Mouse (Mus musculus): ENCODE results near the gene Abca8b. TPM values are rescaled to one million over a fixed set of nuclear protein-coding genes. Genes with fewer than 3 reads are reported as not detected.
"Not testable (repeated sequence)": the region's sequence is repeated elsewhere in the genome, so short reads cannot be mapped to it uniquely, and the experiment has no call there.

Abca8b gene
- not detected in 2 replicates for polyA plus RNA-seq (2012; ENCODE audit: insufficient read depth, low replicate concordance)

DNA sequence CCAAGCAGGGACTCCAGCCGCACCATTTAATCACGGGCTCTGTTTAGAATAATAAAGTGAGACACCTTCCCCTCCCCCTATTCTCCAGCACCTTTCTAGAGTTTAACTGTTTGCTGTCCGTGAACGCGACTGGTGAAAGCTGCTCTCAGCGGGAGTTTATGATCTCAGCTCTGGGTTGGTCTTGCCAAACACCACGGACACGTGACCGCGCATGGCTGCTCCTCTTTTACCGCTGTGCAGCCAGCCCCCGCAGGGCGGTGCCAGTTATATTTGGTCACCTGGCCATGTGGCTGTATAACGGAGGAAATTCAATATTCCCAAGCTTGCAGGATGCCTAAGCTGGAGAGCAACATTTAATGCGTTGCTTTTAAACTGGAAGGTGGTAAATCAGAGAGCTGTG, at the start of gene Abca8b:
TSS of gene Abca8b (minus strand) at position 222 of the 400 bp plus-strand sequence.
- Histone ChIP-seq H3K4me1 (peaks cover 4% of the 10 kb centered on the region), H3K4me3 (replicated peaks) (peak within 1 kb of the TSS; percentile 84), H3K27me3 (replicated peaks) (peaks cover 13% of the 10 kb centered on the region), H3K9me3 (no peaks in the 10 kb centered on the region), H3K36me3 (replicated peaks; ENCODE audit: low read length) (no peaks in the 10 kb centered on the region)
- TF ChIP-seq FLI1 (IDR thresholded peaks at IDR 0.05; ENCODE audit: low read length) (no peak), GATA1 (IDR thresholded peaks at IDR 0.05; ENCODE audit: borderline replicate concordance, low read length) (no peak)

DNA sequence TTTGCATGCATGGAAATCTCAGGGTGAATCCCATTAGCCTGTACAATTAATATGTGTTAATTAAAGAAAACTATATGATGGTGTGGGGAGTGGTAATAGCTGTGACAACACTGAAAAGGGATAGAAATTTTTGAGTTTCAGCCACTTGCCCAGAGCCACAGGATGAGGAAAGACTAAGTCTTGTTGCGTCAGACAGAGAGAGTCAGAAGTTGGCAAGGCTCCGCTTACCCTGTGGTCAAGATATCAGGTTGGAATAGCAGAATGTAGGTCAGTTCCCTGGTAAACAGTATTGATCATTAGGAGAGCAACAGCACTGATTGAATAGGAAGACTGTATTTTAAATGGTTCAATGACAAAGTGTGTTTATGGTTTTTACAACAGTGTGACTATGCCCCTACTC, 42.1 kb upstream of the Abca8b start:
- Histone ChIP-seq H3K27me3 (replicated peaks) (no peaks in the 10 kb centered on the region), H3K4me1 (no peaks in the 10 kb centered on the region), H3K4me3 (replicated peaks) (no peak overlapping the region), H3K9me3 (no peaks in the 10 kb centered on the region), H3K36me3 (replicated peaks; ENCODE audit: low read length) (no peaks in the 10 kb centered on the region)
- TF ChIP-seq FLI1 (IDR thresholded peaks at IDR 0.05; ENCODE audit: low read length) (no peak), GATA1 (IDR thresholded peaks at IDR 0.05; ENCODE audit: borderline replicate concordance, low read length) (no peak)

DNA sequence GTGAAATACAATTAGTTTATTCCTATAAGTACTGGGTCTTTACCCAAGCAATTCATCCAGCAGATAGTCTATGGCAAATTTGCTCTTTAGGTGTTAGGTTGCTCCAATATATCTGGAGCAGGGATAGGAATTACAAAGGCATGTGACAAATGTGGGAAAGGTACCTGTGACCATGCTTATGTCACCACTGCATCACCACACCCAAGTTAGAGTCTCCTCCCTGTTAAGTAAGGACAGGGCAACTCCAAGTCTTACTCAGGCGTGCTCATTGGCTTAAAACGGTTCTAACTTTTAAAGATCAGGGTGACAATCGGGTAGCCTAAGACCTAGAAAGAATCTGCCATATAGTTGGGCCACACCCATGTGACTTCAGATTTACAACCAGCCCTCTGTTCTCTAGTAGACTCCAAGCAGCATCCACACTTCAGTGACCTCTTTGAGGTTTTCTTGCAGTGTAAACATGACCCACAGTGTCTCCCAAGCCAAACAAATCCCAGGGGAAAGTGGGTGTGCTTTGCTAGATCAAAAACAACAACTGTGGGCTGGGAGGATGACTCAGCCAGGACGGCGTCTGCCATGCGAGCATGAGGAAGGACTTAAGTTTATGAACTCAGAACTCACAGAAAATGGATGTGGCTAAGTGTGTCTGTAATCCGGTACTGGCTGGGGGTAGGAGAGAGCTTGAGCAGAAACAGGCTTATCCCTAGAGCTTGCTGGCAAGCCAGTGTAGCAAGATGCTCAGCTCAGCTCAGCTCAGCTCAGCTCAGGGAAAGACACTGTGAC, 33.5 kb upstream of the Abca8b start:
- Histone ChIP-seq H3K4me1 (no peaks in the 10 kb centered on the region), H3K27me3 (replicated peaks) (no peaks in the 10 kb centered on the region), H3K9me3 (peaks cover 4% of the 10 kb centered on the region; the same call in 1 of the 2 replicates), H3K36me3 (replicated peaks; ENCODE audit: low read length) (no peaks in the 10 kb centered on the region), H3K4me3 (replicated peaks) (no peak overlapping the region)
- TF ChIP-seq FLI1 (IDR thresholded peaks at IDR 0.05; ENCODE audit: low read length) (no peak), GATA1 (IDR thresholded peaks at IDR 0.05; ENCODE audit: borderline replicate concordance, low read length) (no peak)

DNA sequence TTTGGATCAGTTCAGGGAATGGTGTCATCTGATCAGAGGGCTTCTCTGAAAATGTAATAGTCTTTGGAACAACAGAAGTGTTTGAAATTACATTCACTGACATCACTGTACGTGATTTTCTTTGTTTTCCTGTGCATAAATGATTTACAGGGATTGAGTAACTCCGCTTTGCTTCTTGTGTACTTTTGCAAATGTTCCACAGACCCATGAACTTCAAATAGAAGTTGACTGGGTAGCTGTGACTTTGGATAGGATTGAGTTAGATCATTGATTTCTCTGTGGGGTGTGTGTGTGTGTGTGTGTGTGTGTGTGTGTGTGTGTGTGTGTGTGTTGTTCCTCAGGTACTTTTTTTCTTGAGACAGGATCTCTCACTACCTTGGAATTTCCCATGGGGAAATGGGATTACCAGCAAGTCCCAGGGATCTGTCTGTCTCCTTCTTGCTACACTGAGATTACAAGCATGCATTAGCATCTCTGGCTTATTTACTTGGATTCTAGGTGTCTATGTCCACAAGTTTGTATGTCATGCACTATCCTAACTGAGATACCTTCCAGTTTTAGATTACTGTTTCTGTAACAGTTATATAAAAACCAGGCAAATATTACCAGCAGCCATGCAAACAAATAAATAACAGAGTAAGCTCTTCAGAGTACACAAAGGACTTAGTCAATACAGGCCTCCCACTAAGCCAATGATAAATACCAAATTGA, 15.3 kb upstream of the Abca8b start:
- H3K9me3 ChIP-seq, result no peaks in the 10 kb centered on the region
- no peaks in the 10 kb centered on the region for H3K27me3 ChIP-seq (replicated peaks)
- no peaks in the 10 kb centered on the region for H3K36me3 ChIP-seq (replicated peaks; ENCODE audit: low read length)
- no peak overlapping the region for H3K4me3 ChIP-seq (replicated peaks)
- no peaks in the 10 kb centered on the region for H3K4me1 ChIP-seq
- TF ChIP-seq GATA1 (IDR thresholded peaks at IDR 0.05; ENCODE audit: borderline replicate concordance, low read length) (no peak), FLI1 (IDR thresholded peaks at IDR 0.05; ENCODE audit: low read length) (no peak)

DNA sequence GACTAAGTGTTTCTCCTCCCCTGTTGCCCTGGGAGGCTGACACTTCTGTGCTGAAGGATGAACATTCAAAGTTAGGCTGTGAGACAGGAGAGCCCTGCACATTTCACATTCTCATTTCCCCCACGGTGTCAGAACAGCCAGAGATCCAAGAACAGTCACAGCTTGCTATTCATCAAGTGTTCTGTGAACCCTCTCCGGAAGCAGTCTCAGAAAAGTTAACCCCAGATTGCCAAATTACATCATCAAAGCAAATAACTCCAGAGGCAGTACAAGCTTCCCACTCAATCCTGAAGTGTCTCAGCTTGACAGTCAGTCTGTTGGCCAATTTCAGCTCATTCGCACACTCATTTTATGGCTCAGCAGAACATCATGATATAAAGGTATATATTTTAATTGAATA, 632 bp downstream of the Abca8b start:
- no peak overlapping the region for H3K4me3 ChIP-seq (replicated peaks)
- TF ChIP-seq GATA1 (IDR thresholded peaks at IDR 0.05; ENCODE audit: borderline replicate concordance, low read length), result no peak
- TF ChIP-seq FLI1 (IDR thresholded peaks at IDR 0.05; ENCODE audit: low read length), result no peak
- no peaks in the 10 kb centered on the region for H3K9me3 ChIP-seq
- peaks cover 13% of the 10 kb centered on the region for H3K27me3 ChIP-seq (replicated peaks)
- H3K4me1 ChIP-seq, result peaks cover 4% of the 10 kb centered on the region
- no peaks in the 10 kb centered on the region for H3K36me3 ChIP-seq (replicated peaks; ENCODE audit: low read length)

DNA sequence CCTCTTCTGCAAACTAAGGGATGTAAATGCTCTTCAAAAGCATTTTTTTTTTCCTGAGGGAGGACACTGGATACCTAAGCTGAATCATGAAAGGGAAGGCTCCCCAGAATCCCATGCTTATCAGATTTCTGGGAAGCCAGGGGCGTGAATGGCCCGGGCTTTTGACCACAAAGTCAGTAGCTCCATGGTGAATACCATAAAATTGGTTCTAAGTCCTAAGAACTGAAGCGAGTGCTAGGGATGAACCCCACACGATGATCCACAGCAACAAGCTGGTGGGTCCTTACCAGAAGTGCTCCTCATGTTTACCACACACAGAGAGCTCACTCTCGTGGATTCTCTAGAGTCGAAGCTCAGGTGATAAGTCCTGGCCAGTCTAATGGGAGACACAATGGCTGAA, 1.6 kb downstream of the Abca8b start:
- Histone ChIP-seq H3K36me3 (replicated peaks; ENCODE audit: low read length) (no peaks in the 10 kb centered on the region), H3K27me3 (replicated peaks) (peaks cover 13% of the 10 kb centered on the region), H3K4me3 (replicated peaks) (no peak overlapping the region), H3K9me3 (no peaks in the 10 kb centered on the region), H3K4me1 (peaks cover 4% of the 10 kb centered on the region)
- TF ChIP-seq FLI1 (IDR thresholded peaks at IDR 0.05; ENCODE audit: low read length), result no peak
- TF ChIP-seq GATA1 (IDR thresholded peaks at IDR 0.05; ENCODE audit: borderline replicate concordance, low read length), result no peak

DNA sequence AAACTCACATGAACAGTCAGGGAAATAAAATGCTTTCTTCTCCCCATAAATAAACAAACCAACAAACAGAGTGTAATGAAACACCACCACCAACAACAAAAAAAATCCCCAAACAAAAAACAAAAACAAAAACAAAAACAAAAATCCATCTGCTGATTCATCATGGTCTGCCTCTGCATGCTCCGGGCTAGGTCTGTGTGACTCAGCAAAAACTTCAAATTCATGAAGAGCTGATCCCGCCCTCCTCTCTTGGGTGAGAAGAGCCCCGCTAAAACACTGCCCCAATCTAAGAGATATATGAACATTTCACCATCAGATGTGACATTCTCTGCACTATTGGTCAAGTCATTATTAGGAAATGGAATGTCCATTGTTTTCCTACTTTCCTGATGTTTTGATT, 4.4 kb downstream of the Abca8b start:
- peaks cover 13% of the 10 kb centered on the region for H3K27me3 ChIP-seq (replicated peaks)
- no peaks in the 10 kb centered on the region for H3K36me3 ChIP-seq (replicated peaks; ENCODE audit: low read length)
- H3K4me3 ChIP-seq (replicated peaks), result no peak overlapping the region
- TF ChIP-seq GATA1 (IDR thresholded peaks at IDR 0.05; ENCODE audit: borderline replicate concordance, low read length), result no peak
- no peak for TF ChIP-seq FLI1 (IDR thresholded peaks at IDR 0.05; ENCODE audit: low read length)
- peaks cover 4% of the 10 kb centered on the region for H3K4me1 ChIP-seq
- H3K9me3 ChIP-seq, result no peaks in the 10 kb centered on the region

DNA sequence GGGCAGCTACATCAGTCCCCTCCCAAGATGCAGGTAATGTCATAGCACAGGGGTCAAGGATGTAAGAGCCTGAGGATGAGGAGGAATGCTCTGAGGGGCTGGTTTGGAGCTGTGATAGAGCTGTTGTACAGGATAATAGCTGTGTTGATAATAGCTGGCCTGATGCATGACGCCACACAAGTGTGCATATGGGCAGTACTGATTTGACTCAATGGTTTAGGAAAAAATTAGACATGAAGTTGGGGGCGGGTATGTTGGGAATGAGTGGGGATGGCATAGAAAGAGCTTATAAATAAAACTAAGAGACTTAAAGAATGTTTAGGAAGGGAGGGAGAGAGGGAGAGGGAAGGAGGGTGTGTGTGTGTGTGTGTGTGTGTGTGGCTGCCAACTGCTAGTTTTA, 5.4 kb downstream of the Abca8b start:
- Histone ChIP-seq H3K36me3 (replicated peaks; ENCODE audit: low read length) (no peaks in the 10 kb centered on the region), H3K9me3 (no peaks in the 10 kb centered on the region), H3K27me3 (replicated peaks) (peaks cover 8% of the 10 kb centered on the region), H3K4me1 (no peaks in the 10 kb centered on the region), H3K4me3 (replicated peaks) (no peak overlapping the region)
- no peak for TF ChIP-seq GATA1 (IDR thresholded peaks at IDR 0.05; ENCODE audit: borderline replicate concordance, low read length)
- no peak for TF ChIP-seq FLI1 (IDR thresholded peaks at IDR 0.05; ENCODE audit: low read length)

DNA sequence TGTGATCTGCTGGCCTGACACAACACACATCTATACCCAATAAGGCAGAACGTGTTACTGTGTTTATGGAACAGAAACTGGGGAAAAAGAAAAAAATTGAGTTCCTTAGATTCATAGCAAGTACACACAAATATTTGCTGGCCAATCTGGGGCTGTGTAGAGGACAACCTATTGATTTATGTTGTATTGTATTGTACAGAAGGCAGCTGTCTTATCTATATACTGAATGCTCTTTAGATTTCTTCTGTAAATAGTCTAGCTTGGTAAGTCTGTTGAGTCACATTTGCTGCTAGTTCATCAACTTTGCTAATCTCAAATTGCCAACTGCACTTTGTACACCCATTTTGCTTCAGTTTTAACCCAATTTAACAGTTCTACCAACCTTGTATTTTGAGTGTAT, 7.5 kb downstream of the Abca8b start:
- no peak overlapping the region for H3K4me3 ChIP-seq (replicated peaks)
- no peaks in the 10 kb centered on the region for H3K4me1 ChIP-seq
- no peaks in the 10 kb centered on the region for H3K9me3 ChIP-seq
- no peak for TF ChIP-seq GATA1 (IDR thresholded peaks at IDR 0.05; ENCODE audit: borderline replicate concordance, low read length)
- no peak for TF ChIP-seq FLI1 (IDR thresholded peaks at IDR 0.05; ENCODE audit: low read length)
- no peaks in the 10 kb centered on the region for H3K36me3 ChIP-seq (replicated peaks; ENCODE audit: low read length)
- H3K27me3 ChIP-seq (replicated peaks), result no peaks in the 10 kb centered on the region

DNA sequence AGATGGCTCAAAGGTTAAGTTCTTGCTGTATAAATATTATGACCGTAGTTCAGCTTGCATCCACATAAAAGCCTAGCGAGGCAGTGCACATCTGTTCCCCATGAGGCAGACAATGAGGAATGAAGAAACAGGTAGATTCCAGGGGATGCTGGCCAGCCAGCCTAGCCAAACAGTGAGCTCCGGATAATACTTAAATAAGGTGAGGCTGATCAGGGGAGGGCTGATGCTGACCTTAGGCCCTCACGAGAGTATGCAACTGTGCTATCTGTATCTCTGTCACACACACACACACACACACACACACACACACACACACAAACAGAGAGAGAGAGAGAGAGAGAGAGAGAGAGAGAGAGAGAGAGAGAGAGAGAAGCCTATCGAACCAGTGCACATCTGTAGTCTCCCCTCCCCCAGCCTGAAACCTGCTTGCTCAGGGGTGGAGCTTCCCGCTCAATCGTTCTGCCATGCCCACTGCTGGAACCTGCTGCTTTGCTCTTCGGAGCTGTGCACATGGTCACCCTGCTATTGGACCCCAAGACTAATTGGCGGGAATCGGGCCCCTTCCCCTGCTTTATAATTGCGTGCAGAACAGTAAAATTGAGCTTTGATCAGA, 8.1 kb downstream of the Abca8b start:
- H3K4me1 ChIP-seq; H3K9me3 ChIP-seq; H3K36me3 ChIP-seq (replicated peaks; ENCODE audit: low read length); H3K4me3 ChIP-seq (replicated peaks); H3K27me3 ChIP-seq (replicated peaks): not testable (repeated sequence)

All from megakaryocyte, embryonic 14.5 days (primary cell).